Mouse (Mus musculus) liver, embryonic 12.5 days (tissue): ENCODE results near the gene Six5. TPM values are rescaled to one million over a fixed set of nuclear protein-coding genes. Genes with fewer than 3 reads are reported as not detected.

ENCODE experiments used
- ATAC-seq: fragments of 200-750 bp; cut with Nextera tagmentation; 2 replicates; pipeline ENCODE4 v1.8.0; 2017; ENCODE audit warnings: moderate number of reproducible peaks, mild to moderate bottlenecking, moderate library complexity
- H3K27ac ChIP-seq: fragments of 300-500 bp; sonication (generic); 2 replicates; pipeline ENCODE4 v1.5.1; 2016; ENCODE audit warnings: mild to moderate bottlenecking
- H3K27me3 ChIP-seq: fragments of 300-500 bp; sonication (generic); replicated peaks from 2 replicates; pipeline ENCODE4 v1.6.1; 2016; ENCODE audit warnings: mild to moderate bottlenecking, moderate library complexity
- H3K36me3 ChIP-seq: fragments of 300-500 bp; sonication (generic); 2 replicates; pipeline ENCODE4 v1.6.1; 2016; ENCODE audit warnings: mild to moderate bottlenecking, moderate library complexity
- H3K4me1 ChIP-seq: fragments of 300-500 bp; sonication (generic); 2 replicates; pipeline ENCODE4 v1.6.1; 2016
- H3K4me2 ChIP-seq: fragments of 300-500 bp; sonication (generic); 2 replicates; pipeline ENCODE4 v1.6.1; 2016; ENCODE audit warnings: mild to moderate bottlenecking, moderate library complexity
- H3K4me3 ChIP-seq: fragments of 300-500 bp; sonication (generic); 2 replicates; pipeline ENCODE4 v1.5.1; 2016; ENCODE audit warnings: mild to moderate bottlenecking, moderate library complexity
- H3K9ac ChIP-seq: fragments of 300-500 bp; sonication (generic); 2 replicates; pipeline ENCODE4 v1.6.1; 2016; ENCODE audit warnings: mild to moderate bottlenecking, moderate library complexity
- H3K9me3 ChIP-seq: fragments of 300-500 bp; sonication (generic); replicated peaks from 2 replicates; pipeline ENCODE4 v1.6.1; 2016; ENCODE audit warnings: mild to moderate bottlenecking, moderate library complexity
- WGBS: fragments of 180-500 bp; shearing (Covaris S2); methylation state at CpG from one replicate; pipeline ENCODE4 v1.1.7; 2016; ENCODE audit not compliant: insufficient replicate concordance; 5-methylcytosine and 5-hydroxymethylcytosine counted together
- polyA plus RNA-seq: library from polyadenylated mRNA; unstranded; fragments of >200 nt; fragmentation: Nextera tagmentation; extraction: Ambion mirVana; gene quantifications from 2 replicates; pipeline ENCODE4 v1.2.1, GENCODE M21; 2016

Six5 gene
- polyA plus RNA-seq, 1 experiment from 2014 or later: 1.8 TPM

DNA sequence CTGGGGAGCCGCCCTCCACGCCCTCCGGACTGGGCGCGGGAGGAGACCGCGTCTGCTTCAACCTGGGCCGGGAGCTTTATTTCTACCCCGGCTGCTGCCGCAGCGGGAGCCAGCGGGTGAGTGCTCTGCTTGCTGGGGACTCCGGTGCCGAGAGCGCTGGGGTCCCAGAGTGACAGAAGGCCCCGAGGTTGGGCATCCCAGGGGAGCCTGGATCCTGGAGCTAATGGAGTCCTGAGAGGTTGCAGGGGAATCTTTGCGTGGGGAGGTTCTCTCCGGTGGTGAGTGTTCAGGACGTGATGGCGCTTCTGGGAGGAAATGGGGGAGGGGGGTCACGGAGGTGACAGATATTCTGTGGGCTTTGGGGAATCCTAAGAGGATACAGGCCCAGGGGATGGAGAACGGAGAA is 17.8 kb upstream of the Six5 start:
- Histone ChIP-seq H3K9me3 (no peaks in the 10 kb centered on the region), H3K9ac (peak overlapping the region; percentile 86), H3K4me1 (peaks cover 42% of the 10 kb centered on the region), H3K4me3 (peak overlapping the region; percentile 81), H3K27me3 (peaks cover 46% of the 10 kb centered on the region), H3K4me2 (peak overlapping the region; percentile 95), H3K36me3 (peaks cover 37% of the 10 kb centered on the region), H3K27ac (peak overlapping the region; percentile 81)
- under 1% methylated on average over 22 of the region's 22 CpGs for WGBS
- no peak for ATAC-seq

DNA sequence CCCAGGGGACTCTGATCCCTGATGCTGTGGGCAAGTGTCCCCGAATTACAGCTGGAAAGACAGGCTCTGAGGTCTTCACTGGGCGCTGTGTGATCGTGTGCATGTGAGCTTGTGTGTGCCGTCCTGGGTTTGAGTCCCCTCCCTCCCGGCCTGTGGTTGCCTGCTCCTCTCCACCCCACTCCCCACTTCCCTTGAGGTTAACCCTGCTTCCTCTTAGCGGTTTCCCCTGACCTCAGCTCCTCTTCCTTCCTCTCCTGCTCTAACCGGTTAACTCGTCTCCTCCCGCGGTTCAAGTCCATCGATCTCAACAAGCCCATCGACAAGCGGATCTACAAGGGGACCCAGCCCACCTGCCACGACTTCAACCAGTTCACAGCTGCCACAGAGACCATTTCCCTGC is 16.6 kb upstream of the Six5 start:
- WGBS: 14% methylated on average over 14 of the region's 14 CpGs

GRCm38 (mm10) chr7:19078732-19079131 is 15.7 kb upstream of the Six5 start:
- Histone ChIP-seq H3K9me3 (no peaks in the 10 kb centered on the region), H3K36me3 (peaks cover 55% of the 10 kb centered on the region), H3K9ac (no peak overlapping the region), H3K27ac (no peak overlapping the region), H3K4me1 (peaks cover 63% of the 10 kb centered on the region), H3K27me3 (peaks cover 50% of the 10 kb centered on the region), H3K4me2 (0 out of 2 replicates have a peak overlapping the region, but pooled peaks have one; percentile 95), H3K4me3 (no peak overlapping the region)
- ATAC-seq: no peak
- 74% methylated on average over 3 of the region's 3 CpGs for WGBS

More for the DNA sequence above, 16.6 kb upstream of the Six5 start:
- H3K27me3 ChIP-seq: peaks cover 50% of the 10 kb centered on the region
- H3K27ac ChIP-seq: no peak overlapping the region
- peaks cover 49% of the 10 kb centered on the region for H3K36me3 ChIP-seq
- H3K4me1 ChIP-seq: peaks cover 54% of the 10 kb centered on the region
- H3K4me2 ChIP-seq: peak overlapping the region; percentile 95
- peak overlapping the region; percentile 81; the same call in 1 of the 2 replicates for H3K4me3 ChIP-seq
- H3K9me3 ChIP-seq: no peaks in the 10 kb centered on the region
- 0 out of 2 replicates have a peak overlapping the region, but pooled peaks have one; percentile 86 for H3K9ac ChIP-seq
- ATAC-seq: no peak

GRCm38 (mm10) chr7:19080451-19080950 is 13.9 kb upstream of the Six5 start:
- H3K9me3 ChIP-seq: no peaks in the 10 kb centered on the region
- H3K9ac ChIP-seq: no peak overlapping the region
- peaks cover 62% of the 10 kb centered on the region for H3K27me3 ChIP-seq
- ATAC-seq: no peak
- peaks cover 55% of the 10 kb centered on the region for H3K36me3 ChIP-seq
- 85% methylated on average over 19 of the region's 19 CpGs for WGBS
- H3K4me2 ChIP-seq: no peak overlapping the region
- peaks cover 74% of the 10 kb centered on the region for H3K4me1 ChIP-seq
- H3K4me3 ChIP-seq: no peak overlapping the region
- H3K27ac ChIP-seq: no peak overlapping the region

DNA sequence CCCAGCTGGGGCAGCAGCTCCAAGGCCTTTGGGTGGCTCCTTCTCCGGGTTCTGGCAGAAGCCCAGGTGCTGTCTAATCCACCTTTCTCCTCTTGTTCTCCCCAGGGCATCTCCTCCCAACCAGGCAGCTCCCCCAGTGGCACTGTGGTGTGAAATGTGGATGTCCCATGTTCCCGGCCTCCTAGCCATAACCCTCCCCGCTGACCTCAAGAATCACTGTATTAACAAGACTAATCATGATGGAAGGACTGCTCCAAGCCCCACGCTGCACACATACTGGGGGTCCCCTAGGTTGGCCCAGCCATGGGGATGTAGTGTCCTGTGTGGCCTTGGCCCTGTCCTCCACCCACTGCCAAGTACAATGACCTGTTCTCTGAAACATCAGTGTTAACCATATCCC is 12.2 kb upstream of the Six5 start:
- 79% methylated on average over 4 of the region's 4 CpGs for WGBS
- no peak overlapping the region for H3K9ac ChIP-seq
- no peaks in the 10 kb centered on the region for H3K9me3 ChIP-seq
- H3K27me3 ChIP-seq: peaks cover 76% of the 10 kb centered on the region
- H3K36me3 ChIP-seq: peaks cover 56% of the 10 kb centered on the region
- no peak overlapping the region for H3K4me3 ChIP-seq
- H3K27ac ChIP-seq: no peak overlapping the region
- no peak for ATAC-seq
- peaks cover 80% of the 10 kb centered on the region for H3K4me1 ChIP-seq
- no peak overlapping the region for H3K4me2 ChIP-seq

GRCm38 (mm10) chr7:19083096-19083495 is 11.3 kb upstream of the Six5 start:
- no peak for ATAC-seq
- H3K27ac ChIP-seq: no peak overlapping the region
- H3K4me1 ChIP-seq: peaks cover 80% of the 10 kb centered on the region
- H3K36me3 ChIP-seq: peaks cover 58% of the 10 kb centered on the region
- 67% methylated on average over 6 of the region's 6 CpGs for WGBS
- no peak overlapping the region for H3K4me3 ChIP-seq
- H3K9me3 ChIP-seq: no peaks in the 10 kb centered on the region
- H3K4me2 ChIP-seq: no peak overlapping the region
- H3K9ac ChIP-seq: no peak overlapping the region
- peaks cover 86% of the 10 kb centered on the region for H3K27me3 ChIP-seq

DNA sequence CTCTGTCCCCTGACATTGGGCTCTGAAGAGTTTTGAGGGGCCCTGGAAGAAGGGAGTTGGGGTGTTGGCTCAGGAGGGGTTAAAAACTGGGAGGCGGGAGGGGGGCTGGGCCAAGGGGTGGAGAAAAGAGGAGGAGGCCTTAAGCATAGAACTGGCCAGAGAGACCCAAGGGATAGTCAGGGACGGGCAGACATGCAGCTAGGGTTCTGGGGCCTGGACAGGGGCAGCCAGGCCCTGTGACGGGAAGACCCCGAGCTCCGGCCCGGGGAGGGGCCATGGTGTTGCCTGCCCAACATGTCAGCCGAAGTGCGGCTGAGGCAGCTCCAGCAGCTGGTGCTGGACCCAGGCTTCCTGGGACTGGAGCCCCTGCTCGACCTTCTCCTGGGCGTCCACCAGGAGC is 10.7 kb upstream of the Six5 start, which contains the start of gene Dmpk:
Gene Dmpk (plus strand): TSS at position 149 of the 400 bp plus-strand sequence.
- H3K9ac ChIP-seq: no peak within 1 kb of the TSS
- H3K36me3 ChIP-seq: peaks cover 52% of the 10 kb centered on the region
- H3K27me3 ChIP-seq: peaks cover 92% of the 10 kb centered on the region
- 59% methylated on average over 10 of the region's 10 CpGs for WGBS
- peak within 1 kb of the TSS; percentile 22; the same call in 1 of the 2 replicates for H3K4me2 ChIP-seq
- H3K27ac ChIP-seq: no peak within 1 kb of the TSS
- 0 out of 2 replicates have a peak, but pooled peaks have one; percentile 2 for ATAC-seq
- H3K4me1 ChIP-seq: peaks cover 80% of the 10 kb centered on the region
- no peaks in the 10 kb centered on the region for H3K9me3 ChIP-seq
- 0 out of 2 replicates have a peak within 1 kb of the TSS, but pooled peaks have one; percentile 0 for H3K4me3 ChIP-seq

- H3K9ac ChIP-seq: no peak overlapping the region
- H3K9me3 ChIP-seq: no peaks in the 10 kb centered on the region
- peaks cover 93% of the 10 kb centered on the region for H3K27me3 ChIP-seq
- H3K36me3 ChIP-seq: peaks cover 45% of the 10 kb centered on the region
- no peak overlapping the region for H3K27ac ChIP-seq
- peaks cover 75% of the 10 kb centered on the region for H3K4me1 ChIP-seq
- H3K4me3 ChIP-seq: 0 out of 2 replicates have a peak overlapping the region, but pooled peaks have one; percentile 0
- H3K4me2 ChIP-seq: no peak overlapping the region
- WGBS: 47% methylated on average over 6 of the region's 6 CpGs
- ATAC-seq: no peak
Observed at GRCm38 (mm10) chr7:19084277-19084771, 10.1 kb upstream of the Six5 start.

GRCm38 (mm10) chr7:19084921-19085473 is 9.4 kb upstream of the Six5 start:
- H3K27me3 ChIP-seq: peaks cover 93% of the 10 kb centered on the region
- H3K4me1 ChIP-seq: peaks cover 72% of the 10 kb centered on the region
- no peak for ATAC-seq
- H3K4me2 ChIP-seq: peak overlapping the region; percentile 69
- WGBS: 21% methylated on average over 9 of the region's 9 CpGs
- no peaks in the 10 kb centered on the region for H3K9me3 ChIP-seq
- H3K27ac ChIP-seq: no peak overlapping the region
- H3K36me3 ChIP-seq: peaks cover 39% of the 10 kb centered on the region
- no peak overlapping the region for H3K9ac ChIP-seq
- H3K4me3 ChIP-seq: no peak overlapping the region

- no peak overlapping the region for H3K9ac ChIP-seq
Observed at GRCm38 (mm10) chr7:19085495-19085894, 8.9 kb upstream of the Six5 start.

GRCm38 (mm10) chr7:19086042-19086441 is 8.4 kb upstream of the Six5 start:
- H3K9me3 ChIP-seq: no peaks in the 10 kb centered on the region
- H3K4me3 ChIP-seq: peak overlapping the region; percentile 33
- peaks cover 93% of the 10 kb centered on the region for H3K27me3 ChIP-seq
- 0 out of 2 replicates have a peak overlapping the region, but pooled peaks have one; percentile 27 for H3K9ac ChIP-seq
- H3K27ac ChIP-seq: 0 out of 2 replicates have a peak overlapping the region, but pooled peaks have one; percentile 43
- WGBS: 4% methylated on average over 14 of the region's 14 CpGs
- peak; percentile 75 for ATAC-seq
- peak overlapping the region; percentile 69 for H3K4me2 ChIP-seq
- H3K36me3 ChIP-seq: peaks cover 28% of the 10 kb centered on the region
- peaks cover 72% of the 10 kb centered on the region for H3K4me1 ChIP-seq

More at GRCm38 (mm10) chr7:19085495-19085894, 8.9 kb upstream of the Six5 start:
- Histone ChIP-seq H3K27ac (0 out of 2 replicates have a peak overlapping the region, but pooled peaks have one; percentile 43), H3K4me1 (peaks cover 72% of the 10 kb centered on the region), H3K4me3 (peak overlapping the region; percentile 33), H3K27me3 (peaks cover 93% of the 10 kb centered on the region), H3K36me3 (peaks cover 34% of the 10 kb centered on the region), H3K9me3 (no peaks in the 10 kb centered on the region), H3K4me2 (peak overlapping the region; percentile 69)
- WGBS: 11% methylated on average over 6 of the region's 6 CpGs
- ATAC-seq: no peak

DNA sequence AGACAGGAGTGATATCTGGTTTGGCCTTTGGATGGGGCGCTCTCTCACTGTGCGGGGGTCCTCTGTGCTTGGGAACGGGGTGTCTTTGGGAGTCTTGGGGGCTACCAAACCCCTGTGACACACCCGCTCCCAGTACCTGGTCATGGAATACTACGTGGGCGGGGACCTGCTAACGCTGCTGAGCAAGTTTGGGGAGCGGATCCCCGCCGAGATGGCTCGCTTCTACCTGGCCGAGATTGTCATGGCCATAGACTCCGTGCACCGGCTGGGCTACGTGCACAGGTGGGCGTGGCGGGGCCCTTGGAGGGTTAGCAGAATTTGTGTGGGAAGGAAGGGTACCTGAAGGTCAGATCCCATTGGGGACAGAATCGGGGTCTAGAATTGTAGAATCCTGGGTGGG is 7.6 kb upstream of the Six5 start:
- Histone ChIP-seq H3K9ac (no peak overlapping the region), H3K4me3 (no peak overlapping the region), H3K36me3 (peaks cover 21% of the 10 kb centered on the region), H3K9me3 (no peaks in the 10 kb centered on the region), H3K4me1 (peaks cover 71% of the 10 kb centered on the region), H3K27me3 (peaks cover 93% of the 10 kb centered on the region), H3K4me2 (peak overlapping the region; percentile 69), H3K27ac (no peak overlapping the region)
- ATAC-seq: no peak
- WGBS: 55% methylated on average over 18 of the region's 18 CpGs
